Mouse (Mus musculus) MEL (cell line): Measurements from ENCODE around the gene Gm45521.

ENCODE experiments used
- CTCF ChIP-seq, 3 experiments: IDR thresholded peaks in 2 of 3; conservative IDR thresholded peaks in 1 of 3; 2 replicates each; pipeline ENCODE4 v1.5.1; 2011 to 2012; ENCODE audit warnings: low read length in 3 of 3, low read depth in 2 of 3, mild to moderate bottlenecking in 2 of 3, improper control_type of control experiment in 1 of 3, inconsistent platforms in 1 of 3, mixed read lengths in 1 of 3, moderate library complexity in 1 of 3; ENCODE audit not compliant: control insufficient read depth in 1 of 3, insufficient read depth in 1 of 3, poor library complexity in 1 of 3, severe bottlenecking in 1 of 3
- MAFK ChIP-seq: IDR thresholded peaks from 2 replicates; pipeline ENCODE4 v1.6.1; 2011; ENCODE audit warnings: low read depth, mild to moderate bottlenecking, low read length, improper control_type of control experiment, borderline replicate concordance
- POLR2A ChIP-seq, 2 experiments: IDR thresholded peaks; 2 replicates each; pipeline ENCODE4 v1.6.1; 2011 to 2012; ENCODE audit warnings: low read length in 2 of 2, mild to moderate bottlenecking in 2 of 2, control low read depth in 1 of 2, improper control_type of control experiment in 1 of 2, low read depth in 1 of 2, moderate library complexity in 1 of 2; ENCODE audit not compliant: control insufficient read depth in 1 of 2, insufficient read depth in 1 of 2, poor library complexity in 1 of 2
- RCOR1 ChIP-seq: IDR thresholded peaks from 2 replicates; pipeline ENCODE4 v1.6.1; 2012; ENCODE audit warnings: low read depth, mild to moderate bottlenecking, inconsistent platforms, low read length, improper control_type of control experiment
- SMC3 ChIP-seq: IDR thresholded peaks from 2 replicates; pipeline ENCODE4 v1.6.1; 2011; ENCODE audit warnings: low read depth, low read length, improper control_type of control experiment
- TAL1 ChIP-seq: IDR thresholded peaks from 2 replicates; pipeline ENCODE4 v1.6.1; 2012; ENCODE audit warnings: mild to moderate bottlenecking, inconsistent platforms, low read length, moderate library complexity, mixed read lengths

DNA sequence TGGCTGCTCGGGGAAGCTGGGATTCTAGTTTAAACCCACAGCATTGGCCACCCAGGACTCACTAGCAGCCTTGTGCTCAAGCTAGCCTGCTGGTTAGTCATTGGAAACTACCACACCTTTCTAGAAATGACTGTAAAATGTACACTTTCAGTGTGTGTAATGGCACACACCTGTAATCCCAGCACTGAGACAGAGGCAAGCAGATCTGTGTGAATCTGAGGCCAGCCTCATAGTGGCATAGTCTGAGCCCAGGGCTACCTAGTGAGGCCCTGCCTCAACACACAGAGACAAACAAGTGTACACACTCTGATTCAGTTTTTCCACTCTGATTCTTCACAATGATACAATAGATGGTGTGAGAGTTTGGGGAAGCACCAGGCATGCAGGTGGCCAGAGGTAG is 32.3 kb downstream of the Gm45521 start:
- TF ChIP-seq MAFK (no peak), CTCF (IDR thresholded peaks at IDR 0.05 in 2 of 3, conservative IDR thresholded peaks at IDR 0.05 in 1 of 3; ENCODE audit: control insufficient read depth in 1 of 3, insufficient read depth in 1 of 3, low read depth in 2 of 3, low read length in 3 of 3, poor library complexity in 1 of 3, severe bottlenecking in 1 of 3) (no peak), TAL1 (no peak), RCOR1 (no peak), SMC3 (no peak), POLR2A (IDR thresholded peaks at IDR 0.05; ENCODE audit: control insufficient read depth in 1 of 2, insufficient read depth in 1 of 2, low read depth in 1 of 2, low read length in 2 of 2, poor library complexity in 1 of 2) (no peak)
